Mouse (Mus musculus) brain, embryonic 14.5 days (tissue): Measurements from ENCODE around the gene Srsx. TPM values are rescaled to one million over a fixed set of nuclear protein-coding genes. Genes with fewer than 3 reads are reported as not detected.
"Not testable (repeated sequence)": the region's sequence is repeated elsewhere in the genome, so short reads cannot be mapped to it uniquely, and the experiment has no call there.

Experiments used
- DNase-seq: peaks from one replicate; pipeline ENCODE4 v3.0.0-alpha.2; 2011; ENCODE audit warnings: low read depth
- polyA plus RNA-seq: library from polyadenylated mRNA; depleted of rRNA; stranded (reverse); fragments of >200 nt; gene quantifications from 2 replicates; pipeline ENCODE4 v1.2.3, GENCODE M21; 2012; rRNA removed

Gene Srsx
- not detected in 2 replicates for polyA plus RNA-seq

GRCm38 (mm10) chrX:123222381-123222780 is at the start of gene Srsx:
TSS of gene Srsx (minus strand) at chrX:123222481.
- not testable (repeated sequence) for DNase-seq

- not testable (repeated sequence) for DNase-seq
Observed at GRCm38 (mm10) chrX:123246807-123247206, 24.5 kb upstream of the Srsx start, which contains the start of gene Gm17577. TSS of gene Gm17577 (minus strand) at chrX:123246907.

Other genes with a start within 250 kb of the Srsx start
- gene Gm17521, start 192.8 kb downstream of the Srsx start, polyA plus RNA-seq, result 0.33 TPM in 1 of 2 replicates, not detected in the other
- 29.7 and 36.2 TPM in 2 replicates for gene Cldn34c1, start 119.0 kb downstream of the Srsx start, polyA plus RNA-seq
- not detected in 2 replicates for gene Gm17577, start 24.4 kb upstream of the Srsx start, polyA plus RNA-seq